Mouse (Mus musculus): ENCODE data around the gene Pagr1b.
A peak's percentile ranks its signal among the peaks of the same experiment; 100 is the strongest.

Pagr1b gene

DNA sequence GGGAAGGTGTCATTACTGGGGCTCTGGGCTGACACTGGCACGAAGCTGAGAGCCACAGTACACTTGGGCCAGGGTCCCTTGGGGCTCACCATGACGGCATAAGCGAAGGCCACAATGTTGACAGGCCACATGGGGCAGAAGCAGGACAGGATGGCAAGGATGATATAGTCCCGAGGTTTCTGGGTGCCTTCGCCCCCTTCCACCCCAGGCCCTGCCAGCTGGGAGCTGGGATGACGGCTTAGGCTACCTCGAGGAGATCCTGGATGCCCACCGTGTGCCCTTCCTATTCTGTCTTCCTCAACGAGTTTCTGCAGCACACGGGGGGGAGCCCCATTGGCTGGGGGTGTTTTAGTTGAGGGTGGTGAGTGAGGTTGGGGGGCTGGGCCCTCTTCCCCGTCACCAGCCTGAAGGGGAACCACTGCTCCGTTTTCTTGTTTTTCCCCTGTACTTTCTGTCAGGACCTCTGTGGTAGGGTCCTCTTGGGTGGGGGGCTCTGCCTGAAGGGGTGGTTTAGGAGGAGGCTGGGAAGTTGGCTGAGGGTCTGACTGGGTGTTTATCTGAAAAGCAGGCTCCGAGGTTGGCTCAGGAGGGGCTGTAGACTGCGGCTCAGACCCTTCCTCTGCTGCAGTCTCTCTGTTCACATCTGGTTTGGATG is 3.1 kb upstream of the Pagr1b start:
- no peak for DNase-seq

DNA sequence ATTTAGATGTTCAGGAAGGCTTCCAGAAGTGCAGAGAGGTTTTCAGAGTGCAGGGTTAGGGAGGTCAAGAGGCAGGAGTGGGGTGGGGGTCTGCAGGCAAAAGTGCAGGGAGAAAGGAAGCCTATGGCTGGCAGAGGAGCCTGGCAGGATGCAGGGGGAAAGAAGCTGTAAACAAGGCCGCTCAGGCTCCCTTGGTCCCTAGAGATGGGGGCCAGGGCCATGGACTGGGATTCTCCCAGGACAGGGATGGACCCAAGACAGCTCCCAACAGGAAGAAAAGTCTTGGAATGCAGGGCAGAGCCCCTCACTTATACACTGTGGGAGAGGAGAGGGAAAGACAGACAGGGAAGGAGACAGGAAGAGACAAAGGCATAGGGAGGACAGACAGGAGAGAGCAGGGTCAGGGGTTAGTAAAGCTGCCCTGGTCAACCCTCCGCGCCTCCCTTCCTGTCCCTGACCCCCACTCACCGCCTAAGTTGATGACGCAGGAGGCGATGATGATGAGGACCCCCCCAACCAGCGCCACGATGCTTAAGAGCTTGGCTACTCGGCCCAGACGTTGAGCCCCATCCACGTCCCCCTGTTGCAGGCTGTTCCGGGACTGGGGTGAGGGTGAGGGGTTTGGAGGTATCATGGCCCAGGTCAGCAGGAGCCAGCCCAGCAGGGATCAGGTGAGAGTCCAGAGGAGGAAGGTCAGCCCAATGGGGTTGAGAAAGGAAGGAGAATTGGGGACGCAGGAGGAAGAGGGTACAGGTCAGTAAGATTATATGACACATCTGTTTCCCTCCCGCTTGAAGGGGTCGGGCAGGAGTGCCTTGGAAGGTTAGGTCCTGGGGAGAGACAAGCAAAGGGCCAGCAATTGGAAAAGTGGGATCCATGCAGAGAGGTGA is 2.4 kb upstream of the Pagr1b start:
- no peak for DNase-seq

DNA sequence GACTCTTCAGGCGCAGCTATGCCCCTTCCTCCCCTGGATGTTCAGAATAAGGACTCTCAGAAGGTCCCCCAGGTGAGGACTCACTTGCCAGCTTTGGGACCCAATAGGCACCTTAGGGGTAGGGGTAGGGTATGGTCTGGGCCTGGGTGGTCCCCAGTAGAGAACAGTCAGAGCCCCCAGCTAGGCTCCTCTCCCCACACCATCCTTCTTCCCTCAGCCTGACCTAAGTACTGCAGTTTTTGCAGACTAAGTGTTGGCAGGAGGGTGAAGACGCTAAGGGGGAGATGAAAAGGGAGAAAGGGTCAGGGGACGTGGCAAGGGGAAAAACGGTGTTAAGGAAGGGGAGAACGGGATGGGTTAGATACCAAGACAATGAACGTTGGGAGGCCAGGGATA is 1.7 kb upstream of the Pagr1b start:
- DNase-seq, result no peak

DNA sequence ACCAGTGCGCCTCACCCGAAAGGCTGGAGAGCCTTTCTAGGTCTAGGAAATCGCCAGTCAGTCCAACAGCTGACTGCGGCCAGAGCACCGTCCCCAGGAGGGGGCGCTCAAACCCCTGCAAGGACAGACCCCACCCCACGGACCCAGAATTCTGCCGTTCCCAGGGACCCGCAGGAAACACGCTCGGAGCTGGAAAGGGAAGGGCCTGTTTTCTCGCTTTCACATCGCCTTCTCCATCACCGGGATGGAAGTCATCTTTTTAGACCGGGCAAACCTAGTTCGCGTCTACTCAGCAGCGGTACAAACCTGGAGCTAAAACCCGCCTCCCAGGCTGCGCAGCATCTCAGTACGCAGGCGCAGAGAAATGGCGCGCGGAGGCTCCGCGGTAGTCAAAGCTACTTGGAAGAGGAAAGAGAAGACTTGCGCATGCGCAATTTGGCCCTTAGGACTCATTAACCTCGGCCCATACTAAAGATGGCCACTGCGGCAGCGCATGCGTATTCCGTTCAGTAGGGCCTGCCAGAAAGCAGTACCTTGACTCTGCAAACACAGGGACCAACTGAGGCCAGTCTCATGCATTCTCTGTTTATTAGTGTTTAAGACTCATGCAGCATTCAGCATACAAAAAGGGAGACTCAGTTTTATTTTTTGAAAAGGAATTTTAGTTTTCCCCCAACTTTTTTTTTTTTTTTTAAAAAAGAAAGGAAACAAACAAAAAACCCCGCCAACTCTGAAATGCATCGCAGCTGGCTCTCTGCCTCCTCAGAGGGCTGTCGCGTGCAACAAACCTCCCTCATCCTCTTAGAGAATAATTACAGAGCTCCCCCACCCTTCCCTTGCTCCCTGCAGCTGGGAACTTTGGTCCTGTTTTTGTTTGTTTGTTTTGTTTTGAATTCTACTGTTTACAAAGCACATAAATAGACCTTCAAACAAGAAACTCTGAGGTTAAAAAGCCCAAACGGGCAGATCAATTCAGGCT is 976 bp upstream of the Pagr1b start, which contains the start of gene Pagr1a:
Gene Pagr1a (minus strand): TSS at position 382 of the 979 bp plus-strand sequence.
- DNase-seq, result peak; percentile 99

DNA sequence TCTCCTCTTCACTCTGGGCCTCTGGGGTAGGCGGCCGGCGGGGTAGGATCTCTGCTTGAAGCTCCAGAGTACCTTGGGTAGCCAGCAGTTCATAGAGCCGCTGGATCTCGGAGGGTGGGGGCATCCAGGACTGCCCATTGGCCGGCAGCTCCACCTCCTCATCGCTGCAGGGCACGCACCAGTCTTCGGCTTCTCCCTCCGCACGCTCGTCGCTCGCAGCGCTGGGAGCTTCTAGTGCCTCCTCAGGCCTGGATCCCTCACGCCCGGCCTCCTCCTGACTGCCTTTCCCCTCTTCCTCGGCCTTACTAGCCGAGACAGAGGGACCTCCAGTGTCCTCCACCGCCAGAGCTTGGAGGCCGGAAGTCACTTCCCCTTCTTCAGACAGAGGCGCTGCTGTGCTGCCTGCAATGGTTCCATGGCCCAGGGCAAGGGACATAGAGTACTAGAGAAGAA is 228 bp upstream of the Pagr1b start:
- no peak for DNase-seq

DNA sequence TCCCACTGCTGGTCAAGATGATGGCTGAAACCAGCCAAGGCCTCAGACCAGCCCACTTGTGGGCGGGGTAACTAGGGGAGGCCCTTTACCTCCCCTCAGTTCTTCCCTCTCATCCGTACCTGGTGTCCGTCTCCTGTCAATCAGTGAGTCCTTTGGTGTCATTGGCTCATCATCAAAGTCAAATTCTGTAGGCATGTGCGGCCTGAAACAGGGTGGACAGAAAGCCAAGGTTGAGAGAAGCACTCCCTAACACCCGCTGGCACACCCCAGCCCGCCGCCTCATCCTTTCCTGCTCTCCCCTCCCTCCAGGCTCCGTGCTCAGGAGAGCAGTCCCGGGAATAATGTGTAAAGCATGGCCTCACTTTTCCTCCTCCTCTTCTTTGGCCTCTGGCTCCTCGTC is 203 bp downstream of the Pagr1b start:
- peak; percentile 76 for DNase-seq

DNA sequence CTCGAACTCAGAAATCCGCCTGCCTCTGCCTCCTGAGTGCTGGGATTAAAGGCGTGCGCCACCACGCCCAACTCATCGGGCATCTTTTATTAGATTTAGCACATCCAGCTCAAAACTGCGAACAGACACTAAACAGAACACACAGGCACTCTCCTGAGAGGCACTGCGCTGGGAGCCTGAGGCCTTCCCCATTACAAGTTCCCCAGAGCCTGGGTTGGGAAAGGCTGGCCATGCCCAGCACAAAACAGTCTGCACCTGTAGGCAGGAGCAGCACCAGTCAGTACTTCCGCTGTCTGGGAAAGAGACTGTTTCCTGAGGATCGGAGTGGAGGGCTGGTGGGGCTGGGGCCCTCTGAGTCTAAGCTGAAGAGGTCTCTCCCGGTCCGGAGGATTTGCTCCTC is 1.3 kb downstream of the Pagr1b start:
- DNase-seq, result no peak

DNA sequence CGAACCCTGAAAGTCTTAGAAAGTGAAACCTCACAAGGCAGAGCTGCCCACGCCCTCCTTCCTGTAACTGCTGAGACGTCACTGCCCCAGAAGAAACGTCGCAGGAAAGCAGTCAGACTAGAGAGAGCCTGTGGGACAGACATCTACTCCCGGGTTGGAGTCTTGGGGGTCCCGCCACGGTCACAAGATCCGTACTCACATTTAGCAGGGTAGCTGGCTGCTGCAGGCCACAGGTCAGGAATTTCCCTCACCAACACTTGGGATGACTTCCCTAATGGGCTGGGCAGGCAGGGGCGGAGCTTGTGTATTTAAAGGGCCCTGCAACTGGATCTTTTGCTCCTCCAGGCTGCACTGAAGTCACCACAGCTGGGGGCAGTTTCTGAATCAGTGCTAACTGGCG is 2.0 kb downstream of the Pagr1b start, which contains the start of gene Mvp:
Gene Mvp (minus strand): TSS at position 302 of the 400 bp plus-strand sequence.
- DNase-seq, result peak; percentile 83

DNA sequence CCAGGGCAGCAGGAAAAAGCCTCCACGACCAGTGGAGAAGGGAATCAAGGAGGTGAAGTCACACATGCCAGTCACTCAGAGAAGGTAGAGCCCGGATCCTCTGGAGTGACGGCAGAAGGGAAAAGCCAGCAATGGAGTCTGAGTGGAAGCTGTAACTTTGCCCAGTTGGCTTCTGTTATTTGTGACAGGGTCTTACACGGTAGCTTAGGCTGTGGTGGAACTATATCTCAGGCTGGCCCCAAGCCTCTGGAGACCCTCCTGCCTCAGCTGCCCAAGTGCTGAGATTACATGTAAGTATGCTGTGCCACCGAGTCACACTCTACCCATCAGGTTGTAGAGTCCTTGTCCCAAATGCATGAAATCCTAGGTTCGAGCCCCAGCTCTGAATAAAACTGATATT is 2.9 kb downstream of the Pagr1b start:
- no peak for DNase-seq

DNA sequence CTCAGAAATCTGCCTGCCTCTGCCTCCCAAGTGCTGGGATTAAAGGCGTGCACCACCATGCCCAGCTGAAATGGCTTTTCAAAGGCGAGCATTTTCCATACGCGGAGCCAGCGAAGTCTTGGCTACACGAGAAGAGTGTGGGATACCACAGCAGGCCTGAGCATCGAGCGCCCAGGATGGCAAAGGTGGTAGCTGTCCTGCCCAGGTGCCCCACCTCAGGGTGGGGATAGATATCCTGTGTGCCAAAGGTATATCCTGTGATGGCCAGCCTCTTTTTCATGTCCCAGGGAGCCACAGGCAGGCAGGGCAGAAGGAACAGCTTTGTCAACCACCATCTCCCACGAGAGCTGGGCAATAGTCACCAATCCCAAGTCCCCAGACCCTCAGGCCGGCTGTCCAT is 3.4 kb downstream of the Pagr1b start:
- DNase-seq, result no peak

DNA sequence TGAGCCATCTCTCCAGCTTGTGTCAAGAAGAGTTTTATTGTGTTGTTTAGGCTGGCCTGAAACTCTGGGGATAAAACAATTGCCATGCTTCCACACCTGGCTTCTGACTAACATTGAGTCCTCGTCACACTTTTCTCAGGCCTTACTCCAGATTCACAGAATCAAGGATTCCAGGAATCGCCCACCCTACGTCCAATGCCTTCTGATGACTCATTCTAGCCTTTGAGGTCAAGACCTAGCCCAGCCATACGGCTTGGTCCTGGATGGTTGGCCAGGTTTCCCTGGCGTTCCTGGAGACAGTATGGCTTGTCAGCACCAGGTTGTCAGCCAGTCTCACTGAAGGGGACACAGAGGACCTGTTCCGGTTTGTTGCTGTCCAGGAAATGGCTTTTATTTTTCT is 3.9 kb downstream of the Pagr1b start:
- DNase-seq, result no peak

DNA sequence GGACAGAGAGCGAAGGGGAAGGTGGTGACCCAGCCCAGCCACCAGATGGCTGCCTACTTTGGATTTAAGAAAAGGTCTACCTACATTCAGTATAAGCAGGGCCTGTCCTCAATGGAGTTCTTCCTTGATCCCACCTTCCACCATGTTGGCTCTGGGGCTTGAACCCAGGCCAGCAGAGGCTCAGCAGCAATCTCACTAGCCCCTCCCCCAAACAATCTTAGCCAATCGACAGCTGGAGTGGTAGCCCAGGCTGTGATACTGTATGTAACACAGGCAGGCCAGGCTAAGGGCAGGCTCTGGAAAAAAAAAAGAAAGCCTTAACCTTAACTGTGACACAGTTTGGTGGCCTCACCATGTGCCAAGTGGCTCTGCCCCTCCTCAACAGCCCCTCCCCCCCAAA is 4.6 kb downstream of the Pagr1b start:
- no peak for DNase-seq

DNA sequence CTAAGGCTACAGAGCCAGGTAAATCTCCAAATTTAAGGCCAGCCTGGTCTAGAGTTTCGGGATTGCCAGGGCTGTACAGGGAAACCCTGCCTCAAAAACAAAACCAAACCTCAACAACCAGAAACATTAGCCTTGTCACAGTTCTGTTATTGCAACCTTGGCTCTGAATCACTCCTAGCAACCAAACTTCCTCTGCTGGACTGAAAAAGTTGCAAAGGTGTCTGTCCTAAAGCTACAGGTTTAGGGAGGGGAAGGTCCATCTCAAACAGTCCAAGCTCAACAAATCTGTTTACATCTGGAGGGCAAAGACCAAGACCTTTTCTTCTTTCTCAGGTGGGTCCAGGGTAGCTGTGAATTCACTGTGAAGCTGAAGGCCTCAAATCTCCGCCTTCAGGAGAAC is 5.2 kb downstream of the Pagr1b start:
- no peak for DNase-seq

DNA sequence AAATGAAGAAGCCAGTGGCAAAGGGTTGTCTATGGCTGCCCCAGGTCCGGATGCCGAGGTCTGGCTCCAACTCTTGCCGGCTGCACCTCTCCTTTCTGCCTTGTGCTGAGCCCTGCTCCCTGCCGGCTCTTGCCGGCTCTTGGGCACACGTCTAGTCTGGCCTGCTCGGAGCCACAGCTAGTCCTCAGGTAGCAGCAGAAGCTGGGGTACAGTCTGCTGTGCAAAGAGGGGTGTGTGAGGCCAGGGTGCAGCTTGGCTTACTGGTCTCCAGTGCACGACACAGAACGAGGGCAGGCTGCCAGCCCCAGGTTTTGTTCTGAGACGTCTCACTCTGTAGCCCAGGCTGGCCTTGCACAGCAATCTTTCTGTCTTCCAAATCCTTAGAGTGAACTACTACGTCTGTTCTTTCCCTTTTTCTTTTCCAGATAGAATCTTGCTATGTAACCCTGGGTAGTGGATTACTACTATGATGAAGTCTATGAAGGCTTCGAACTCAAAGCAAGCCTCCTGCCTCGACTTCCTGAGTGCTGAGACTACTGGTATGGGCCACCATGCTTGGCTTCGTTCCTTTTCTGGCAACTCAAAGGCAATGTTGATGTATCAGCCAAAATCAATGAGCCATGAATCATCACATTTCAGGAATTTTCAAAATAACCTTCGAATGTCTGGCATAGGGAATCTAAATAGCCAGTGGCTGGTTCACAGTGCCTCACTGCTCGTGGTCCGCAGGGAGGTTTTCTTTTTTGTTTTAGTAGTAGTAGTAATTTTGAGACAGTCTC is 6.8 kb downstream of the Pagr1b start:
- DNase-seq, result no peak

DNA sequence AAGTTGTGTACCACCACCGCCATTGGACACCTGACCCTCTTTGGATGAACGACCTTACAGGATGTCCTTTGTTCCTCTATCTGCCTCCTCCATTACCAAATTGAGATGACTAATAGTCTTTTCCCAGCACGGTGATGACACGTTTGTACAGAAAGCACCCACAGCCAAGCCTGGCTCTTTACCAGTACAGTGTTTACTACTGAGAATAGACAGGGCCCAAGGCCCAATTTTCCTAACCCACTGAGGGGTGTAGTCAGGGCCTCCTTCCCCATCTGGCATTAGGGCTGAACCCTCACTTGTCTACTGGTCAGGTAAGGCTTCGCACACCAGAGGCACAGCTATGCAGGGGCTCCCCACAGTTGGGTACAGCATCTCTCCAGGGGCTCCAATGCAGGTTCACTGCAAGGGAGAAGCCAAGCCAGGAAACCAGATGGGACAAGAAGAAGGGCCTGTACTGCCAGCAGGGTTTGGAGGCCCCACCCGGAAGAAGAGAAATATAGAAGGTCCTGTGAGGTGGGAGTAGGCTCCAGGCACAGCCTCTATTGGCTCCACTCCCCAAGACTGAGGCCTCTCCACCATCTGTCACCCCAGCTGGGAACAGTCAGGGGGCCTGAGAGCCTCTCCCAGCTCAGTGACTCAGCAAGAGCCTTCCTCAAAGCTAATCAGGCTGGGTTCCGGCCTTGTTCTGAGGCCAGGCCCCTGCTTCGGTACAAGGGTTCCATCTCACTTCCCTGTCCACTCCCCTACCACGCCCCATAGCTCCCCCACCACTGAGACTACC is 7.9 kb downstream of the Pagr1b start:
- peak; percentile 83 for DNase-seq

DNA sequence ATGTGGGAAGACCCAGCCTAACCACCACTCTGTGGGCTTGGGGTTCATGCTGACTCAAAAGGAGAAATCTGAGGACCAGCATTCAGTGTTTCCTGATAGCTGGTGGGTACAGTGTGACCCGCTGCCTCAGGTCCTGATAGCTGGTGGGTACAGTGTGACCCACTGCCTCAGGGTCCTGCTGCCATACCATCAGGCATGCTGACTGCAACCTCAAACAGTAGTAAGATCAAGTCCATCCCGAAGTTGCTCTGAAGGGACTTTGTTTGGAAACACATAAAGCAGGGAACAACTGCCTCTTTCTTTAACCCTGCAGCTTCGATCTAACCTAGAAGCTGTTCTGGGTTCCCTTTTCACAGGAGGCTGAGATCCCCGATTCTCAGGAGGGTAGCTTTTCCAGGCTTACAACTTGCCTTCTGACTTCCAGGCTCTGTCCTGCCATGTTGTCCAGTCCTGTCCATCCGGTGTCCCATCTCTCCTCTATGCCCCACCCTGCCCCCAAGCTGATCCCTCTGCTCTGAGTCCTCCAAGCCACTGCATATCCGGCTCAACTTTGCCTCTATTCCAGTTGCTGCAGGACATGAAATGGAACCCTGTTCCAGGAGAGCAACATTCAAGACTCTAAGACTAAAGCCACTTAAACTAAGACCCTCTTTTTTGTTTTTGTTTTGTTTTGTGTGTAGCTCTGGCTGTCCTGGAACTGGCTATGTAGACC is 8.8 kb downstream of the Pagr1b start:
- no peak for DNase-seq

DNA sequence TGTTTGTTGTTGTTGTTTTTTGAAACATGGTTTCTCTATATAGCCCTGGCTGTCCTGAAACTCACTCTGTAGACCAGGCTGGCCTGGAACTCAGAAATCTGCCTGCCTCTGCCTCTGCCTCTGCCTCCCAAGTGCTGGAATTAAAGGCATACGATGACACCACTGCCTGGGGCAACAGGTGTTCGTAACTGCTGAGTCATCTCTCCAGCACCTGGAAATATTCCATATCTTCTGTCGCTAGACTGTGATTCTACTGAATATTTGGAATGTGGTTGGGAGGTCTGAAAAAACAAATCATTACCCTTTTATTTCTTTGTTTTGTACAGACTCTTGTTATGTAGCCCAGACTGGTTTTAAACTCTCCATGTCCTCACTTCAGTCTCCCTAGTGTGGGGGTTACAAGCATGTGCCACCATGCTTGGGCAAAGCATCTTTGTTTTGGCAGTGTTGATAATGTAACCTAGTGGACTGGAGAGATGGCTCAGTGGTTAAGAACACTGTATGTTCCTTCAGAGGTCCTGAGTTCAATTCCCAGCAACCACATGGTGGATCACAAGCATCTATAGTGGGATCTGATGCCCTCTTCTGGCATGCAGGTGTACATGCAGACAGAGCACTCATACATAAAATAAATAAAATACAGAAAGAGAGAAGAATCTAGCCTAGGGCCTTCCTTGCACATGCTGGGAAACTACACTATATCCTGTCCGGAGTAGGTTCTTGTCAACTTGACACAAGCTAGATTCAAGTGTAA is 12.0 kb downstream of the Pagr1b start:
- no peak for DNase-seq

DNA sequence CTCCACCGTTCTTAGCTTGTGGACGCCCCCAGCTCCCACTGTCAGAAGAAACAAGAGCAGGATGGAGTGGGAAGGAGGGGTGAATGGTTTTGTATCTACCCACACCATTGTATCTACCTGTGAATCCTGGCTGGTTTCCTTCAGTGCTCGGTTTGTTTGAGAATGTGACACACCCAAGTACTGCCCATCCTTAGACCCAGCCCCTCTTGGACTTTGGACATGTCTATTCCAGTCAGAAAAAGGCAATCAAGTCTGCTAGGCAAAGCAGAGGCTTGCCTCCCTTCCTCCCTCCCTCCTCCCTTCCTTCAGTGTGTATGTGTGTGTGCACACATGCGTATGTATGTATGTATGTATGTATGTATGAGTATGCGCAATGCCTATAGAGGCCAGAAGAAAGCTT is 12.7 kb downstream of the Pagr1b start:
- no peak for DNase-seq

DNA sequence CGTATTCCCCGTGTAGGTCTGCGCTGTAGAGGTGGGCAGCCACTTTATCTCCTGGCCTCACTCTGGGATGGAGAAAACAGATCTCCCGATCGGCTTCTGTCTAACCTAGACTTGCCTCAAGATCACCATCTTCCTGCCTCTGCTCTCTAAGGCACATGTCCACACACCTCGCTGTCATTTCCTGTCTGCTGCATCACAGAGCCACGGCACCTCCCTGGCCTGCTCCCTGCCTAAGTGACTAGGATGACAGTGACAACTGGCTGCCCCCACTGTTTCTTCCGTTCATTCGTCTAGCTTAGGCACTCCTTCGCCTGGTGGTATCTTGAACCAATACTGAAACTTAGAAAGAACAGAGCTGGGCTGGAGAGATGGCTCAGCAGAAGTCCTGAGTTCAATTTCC is 16.7 kb downstream of the Pagr1b start:
- no peak for DNase-seq

DNA sequence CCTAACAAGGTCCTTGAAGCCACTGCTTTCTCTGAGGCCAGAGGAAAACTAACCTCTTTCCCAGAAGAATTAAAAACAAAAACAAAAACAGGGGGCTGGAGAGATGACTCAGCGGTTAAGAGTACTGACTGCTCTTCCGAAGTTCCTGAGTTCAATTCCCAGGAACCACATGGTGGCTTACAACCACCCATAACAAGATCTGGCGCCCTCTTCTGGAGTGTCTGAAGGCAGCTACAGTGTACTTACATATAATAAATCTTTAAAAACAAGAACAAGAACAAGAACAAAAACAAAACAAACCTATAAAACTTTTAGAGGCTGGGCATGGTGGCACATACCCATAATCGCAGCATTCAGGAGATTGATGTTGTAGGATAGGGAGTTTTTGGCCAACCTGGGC is 19.8 kb downstream of the Pagr1b start:
- no peak for DNase-seq
